Mouse (Mus musculus): ENCODE results near the gene Pcx. TPM values are rescaled to one million over a fixed set of nuclear protein-coding genes. Genes with fewer than 3 reads are reported as not detected.

Gene Pcx
- polyA plus RNA-seq, 1 experiment from 2014 or later = 19.6 TPM

DNA sequence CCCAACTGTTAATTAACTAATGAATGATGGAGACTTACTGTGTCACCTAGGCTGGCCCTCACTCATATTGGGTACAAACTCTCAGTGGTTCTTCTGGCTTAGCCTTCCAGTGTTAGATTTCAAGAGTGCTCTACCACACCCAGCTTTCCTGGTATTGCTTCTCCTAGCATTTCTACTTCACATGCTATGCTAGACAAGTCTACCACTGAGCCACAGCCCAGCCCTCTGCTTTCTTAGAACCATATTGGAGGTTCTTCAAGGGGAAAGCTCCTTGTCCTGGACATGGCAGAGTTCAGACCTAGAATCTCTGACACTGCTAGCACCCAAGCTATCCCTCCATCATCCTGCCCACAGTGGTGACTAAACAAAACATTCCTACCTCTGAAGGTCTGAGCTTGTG lies 44.0 kb downstream of the Pcx start:
- no peak overlapping the region for H3K4me3 ChIP-seq (ENCODE audit: low read depth, low read length)
- no peaks in the 10 kb centered on the region for H3K9me3 ChIP-seq (ENCODE audit: control insufficient read depth, low read length)
- H3K27me3 ChIP-seq (ENCODE audit: control insufficient read depth, insufficient read depth, low read length) = no peaks in the 10 kb centered on the region
- no peaks in the 10 kb centered on the region for H3K36me3 ChIP-seq (ENCODE audit: control insufficient read depth, insufficient read depth, low read length)
- no peak overlapping the region for H3K9ac ChIP-seq (ENCODE audit: low read length)
- DNase-seq (ENCODE audit: low spot score) (no peak), ATAC-seq (ENCODE audit: insufficient read depth, low FRiP score, low TSS enrichment) (no peak)
- no peaks in the 10 kb centered on the region for H3K4me1 ChIP-seq (ENCODE audit: control insufficient read depth, insufficient read depth, low read length)
- H3K27ac ChIP-seq (ENCODE audit: low read depth, low read length) = no peak overlapping the region
- no peak overlapping the region for H3K4me2 ChIP-seq (ENCODE audit: low read depth)

DNA sequence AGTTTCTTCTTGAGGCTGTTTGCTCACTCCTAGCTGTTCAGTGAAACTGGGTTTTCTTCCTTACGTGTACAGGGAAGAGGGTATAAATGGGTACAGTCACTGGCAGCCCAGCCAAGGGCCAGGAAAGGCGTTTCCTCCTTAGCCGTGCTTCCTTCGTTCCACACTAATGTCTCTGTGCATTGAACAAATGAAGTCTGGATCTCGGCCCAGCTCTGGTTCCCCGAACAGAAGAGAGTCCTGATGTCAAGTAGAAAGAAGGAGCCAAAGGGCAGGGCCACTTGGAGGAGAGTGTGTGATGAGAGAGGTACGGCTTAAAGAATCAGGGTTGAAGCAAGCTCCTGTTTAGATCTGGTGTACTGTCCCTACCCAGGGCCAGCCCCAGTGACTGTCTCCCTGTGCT lies 44.8 kb downstream of the Pcx start:
- ATAC-seq (ENCODE audit: insufficient read depth, low FRiP score, low TSS enrichment) (no peak), DNase-seq (ENCODE audit: low spot score) (no peak)
- no peaks in the 10 kb centered on the region for H3K9me3 ChIP-seq (ENCODE audit: control insufficient read depth, low read length)
- H3K4me3 ChIP-seq (ENCODE audit: low read depth, low read length) = no peak overlapping the region
- H3K4me2 ChIP-seq (ENCODE audit: low read depth) = no peak overlapping the region
- 82% methylated on average over 7 of the region's 7 CpGs for WGBS
- no peaks in the 10 kb centered on the region for H3K36me3 ChIP-seq (ENCODE audit: control insufficient read depth, insufficient read depth, low read length)
- no peaks in the 10 kb centered on the region for H3K27me3 ChIP-seq (ENCODE audit: control insufficient read depth, insufficient read depth, low read length)
- H3K4me1 ChIP-seq (ENCODE audit: control insufficient read depth, insufficient read depth, low read length) = no peaks in the 10 kb centered on the region
- H3K9ac ChIP-seq (ENCODE audit: low read length) = no peak overlapping the region
- no peak overlapping the region for H3K27ac ChIP-seq (ENCODE audit: low read depth, low read length)

DNA sequence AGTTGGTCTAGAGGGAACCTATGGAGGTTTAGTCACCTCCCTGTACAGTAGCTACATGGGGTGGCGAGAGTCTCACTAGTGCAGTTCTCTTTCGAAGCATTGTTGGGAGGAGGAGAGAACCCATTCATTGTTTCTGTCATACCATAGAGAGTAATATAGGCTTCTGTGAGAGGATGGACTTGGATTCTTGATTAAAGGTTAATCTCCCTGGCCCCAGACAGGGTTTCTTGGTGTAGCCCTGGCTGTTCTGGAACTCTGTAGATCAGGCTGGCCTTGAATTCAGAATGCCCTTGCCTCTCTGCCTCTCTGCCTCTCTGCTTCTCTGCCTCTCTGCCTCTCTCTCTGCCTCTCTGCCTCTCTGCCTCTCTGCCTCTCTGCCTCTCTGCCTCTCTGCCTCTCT lies 46.5 kb downstream of the Pcx start:
- Histone ChIP-seq H3K4me3 (ENCODE audit: low read depth, low read length) (no peak overlapping the region), H3K9ac (ENCODE audit: low read length) (no peak overlapping the region), H3K36me3 (ENCODE audit: control insufficient read depth, insufficient read depth, low read length) (no peaks in the 10 kb centered on the region), H3K27ac (ENCODE audit: low read depth, low read length) (no peak overlapping the region), H3K4me1 (ENCODE audit: control insufficient read depth, insufficient read depth, low read length) (no peaks in the 10 kb centered on the region), H3K27me3 (ENCODE audit: control insufficient read depth, insufficient read depth, low read length) (no peaks in the 10 kb centered on the region), H3K4me2 (ENCODE audit: low read depth) (no peak overlapping the region), H3K9me3 (ENCODE audit: control insufficient read depth, low read length) (no peaks in the 10 kb centered on the region)
- 94% methylated on average over 2 of the region's 2 CpGs for WGBS
- DNase-seq (ENCODE audit: low spot score) = no peak
- ATAC-seq (ENCODE audit: insufficient read depth, low FRiP score, low TSS enrichment) = no peak

GRCm38 (mm10) chr19:4557796-4558569 lies 47.7 kb downstream of the Pcx start:
- no peaks in the 10 kb centered on the region for H3K4me1 ChIP-seq (ENCODE audit: control insufficient read depth, insufficient read depth, low read length)
- H3K9me3 ChIP-seq (ENCODE audit: control insufficient read depth, low read length) = no peaks in the 10 kb centered on the region
- H3K4me3 ChIP-seq (ENCODE audit: low read depth, low read length) = no peak overlapping the region
- 72% methylated on average over 8 of the region's 8 CpGs for WGBS
- H3K4me2 ChIP-seq (ENCODE audit: low read depth) = no peak overlapping the region
- no peaks in the 10 kb centered on the region for H3K27me3 ChIP-seq (ENCODE audit: control insufficient read depth, insufficient read depth, low read length)
- no peak overlapping the region for H3K27ac ChIP-seq (ENCODE audit: low read depth, low read length)
- H3K9ac ChIP-seq (ENCODE audit: low read length) = no peak overlapping the region
- no peaks in the 10 kb centered on the region for H3K36me3 ChIP-seq (ENCODE audit: control insufficient read depth, insufficient read depth, low read length)
- DNase-seq (ENCODE audit: low spot score) (no peak), ATAC-seq (ENCODE audit: insufficient read depth, low FRiP score, low TSS enrichment) (no peak)

GRCm38 (mm10) chr19:4558570-4558955 lies 48.3 kb downstream of the Pcx start:
- ATAC-seq (ENCODE audit: insufficient read depth, low FRiP score, low TSS enrichment) = no peak
- no peaks in the 10 kb centered on the region for H3K36me3 ChIP-seq (ENCODE audit: control insufficient read depth, insufficient read depth, low read length)
- no peak overlapping the region for H3K4me2 ChIP-seq (ENCODE audit: low read depth)
- H3K4me1 ChIP-seq (ENCODE audit: control insufficient read depth, insufficient read depth, low read length) = no peaks in the 10 kb centered on the region
- DNase-seq (ENCODE audit: low spot score) = no peak
- H3K9me3 ChIP-seq (ENCODE audit: control insufficient read depth, low read length) = no peaks in the 10 kb centered on the region
- whole genome bisulfite sequencing = 55% methylated on average over 3 of the region's 3 CpGs
- H3K9ac ChIP-seq (ENCODE audit: low read length) = no peak overlapping the region
- H3K27ac ChIP-seq (ENCODE audit: low read depth, low read length) = no peak overlapping the region
- no peaks in the 10 kb centered on the region for H3K27me3 ChIP-seq (ENCODE audit: control insufficient read depth, insufficient read depth, low read length)
- no peak overlapping the region for H3K4me3 ChIP-seq (ENCODE audit: low read depth, low read length)

- 50% methylated on average over 3 of the region's 3 CpGs for WGBS
- Histone ChIP-seq H3K9ac (ENCODE audit: low read length) (no peak overlapping the region), H3K9me3 (ENCODE audit: control insufficient read depth, low read length) (no peaks in the 10 kb centered on the region), H3K4me3 (ENCODE audit: low read depth, low read length) (no peak overlapping the region), H3K36me3 (ENCODE audit: control insufficient read depth, insufficient read depth, low read length) (no peaks in the 10 kb centered on the region), H3K4me2 (ENCODE audit: low read depth) (no peak overlapping the region), H3K27me3 (ENCODE audit: control insufficient read depth, insufficient read depth, low read length) (no peaks in the 10 kb centered on the region), H3K27ac (ENCODE audit: low read depth, low read length) (no peak overlapping the region), H3K4me1 (ENCODE audit: control insufficient read depth, insufficient read depth, low read length) (no peaks in the 10 kb centered on the region)
- DNase-seq (ENCODE audit: low spot score) (no peak), ATAC-seq (ENCODE audit: insufficient read depth, low FRiP score, low TSS enrichment) (no peak)
These were observed 48.7 kb downstream of the Pcx start for GRCm38 (mm10) chr19:4559011-4559410.

- Histone ChIP-seq H3K27ac (ENCODE audit: low read depth, low read length) (no peak overlapping the region), H3K4me2 (ENCODE audit: low read depth) (no peak overlapping the region), H3K9me3 (ENCODE audit: control insufficient read depth, low read length) (no peaks in the 10 kb centered on the region), H3K9ac (ENCODE audit: low read length) (no peak overlapping the region), H3K4me1 (ENCODE audit: control insufficient read depth, insufficient read depth, low read length) (no peaks in the 10 kb centered on the region), H3K27me3 (ENCODE audit: control insufficient read depth, insufficient read depth, low read length) (no peaks in the 10 kb centered on the region), H3K36me3 (ENCODE audit: control insufficient read depth, insufficient read depth, low read length) (no peaks in the 10 kb centered on the region), H3K4me3 (ENCODE audit: low read depth, low read length) (no peak overlapping the region)
- ATAC-seq (ENCODE audit: insufficient read depth, low FRiP score, low TSS enrichment) (no peak), DNase-seq (ENCODE audit: low spot score) (no peak)
- 64% methylated on average over 2 of the region's 2 CpGs for WGBS
These were observed 49.3 kb downstream of the Pcx start for GRCm38 (mm10) chr19:4559588-4559987.

DNA sequence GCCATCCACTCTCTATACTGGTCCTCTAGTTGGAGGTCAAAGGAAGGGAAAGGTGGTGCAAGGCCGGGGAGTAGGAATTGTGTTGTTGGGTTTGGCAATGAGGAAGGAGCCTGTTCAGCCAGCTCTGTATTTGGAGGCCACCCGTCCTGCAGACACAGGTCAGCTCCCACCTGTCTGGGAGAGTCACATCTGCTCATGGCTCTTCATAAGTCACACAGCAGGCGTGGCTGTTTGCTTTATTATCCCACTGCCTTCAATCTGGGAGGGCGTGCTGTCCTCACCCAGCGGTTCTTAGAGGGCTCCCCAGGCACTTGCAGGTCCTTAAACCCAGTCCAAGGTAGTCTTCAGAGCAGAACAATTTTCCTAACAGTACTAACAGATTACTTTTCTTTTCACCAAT lies 49.9 kb downstream of the Pcx start:
- Histone ChIP-seq H3K4me2 (ENCODE audit: low read depth) (no peak overlapping the region), H3K27me3 (ENCODE audit: control insufficient read depth, insufficient read depth, low read length) (no peaks in the 10 kb centered on the region), H3K9ac (ENCODE audit: low read length) (no peak overlapping the region), H3K36me3 (ENCODE audit: control insufficient read depth, insufficient read depth, low read length) (no peaks in the 10 kb centered on the region), H3K27ac (ENCODE audit: low read depth, low read length) (no peak overlapping the region), H3K4me3 (ENCODE audit: low read depth, low read length) (no peak overlapping the region), H3K9me3 (ENCODE audit: control insufficient read depth, low read length) (no peaks in the 10 kb centered on the region), H3K4me1 (ENCODE audit: control insufficient read depth, insufficient read depth, low read length) (no peaks in the 10 kb centered on the region)
- 81% methylated on average over 5 of the region's 5 CpGs for WGBS
- DNase-seq (ENCODE audit: low spot score) (no peak), ATAC-seq (ENCODE audit: insufficient read depth, low FRiP score, low TSS enrichment) (no peak)

- no peak overlapping the region for H3K4me3 ChIP-seq (ENCODE audit: low read depth, low read length)
- DNase-seq (ENCODE audit: low spot score) = no peak
- no peak overlapping the region for H3K4me2 ChIP-seq (ENCODE audit: low read depth)
- no peaks in the 10 kb centered on the region for H3K27me3 ChIP-seq (ENCODE audit: control insufficient read depth, insufficient read depth, low read length)
- ATAC-seq (ENCODE audit: insufficient read depth, low FRiP score, low TSS enrichment) = no peak
- 92% methylated on average over 5 of the region's 5 CpGs for WGBS
- no peak overlapping the region for H3K27ac ChIP-seq (ENCODE audit: low read depth, low read length)
- H3K4me1 ChIP-seq (ENCODE audit: control insufficient read depth, insufficient read depth, low read length) = no peaks in the 10 kb centered on the region
- H3K9ac ChIP-seq (ENCODE audit: low read length) = no peak overlapping the region
- H3K9me3 ChIP-seq (ENCODE audit: control insufficient read depth, low read length) = no peaks in the 10 kb centered on the region
- no peaks in the 10 kb centered on the region for H3K36me3 ChIP-seq (ENCODE audit: control insufficient read depth, insufficient read depth, low read length)
These were observed 55.4 kb downstream of the Pcx start for GRCm38 (mm10) chr19:4565678-4566077.
